Mouse (Mus musculus) 3T3-L1 (cell line): Measurements from ENCODE around the gene Rnf220.

Experiments used
- DNase-seq: peaks from one replicate; pipeline ENCODE4 v3.0.0-alpha.2; 2015; ENCODE audit warnings: low read depth, low spot score

Rnf220 gene

DNA sequence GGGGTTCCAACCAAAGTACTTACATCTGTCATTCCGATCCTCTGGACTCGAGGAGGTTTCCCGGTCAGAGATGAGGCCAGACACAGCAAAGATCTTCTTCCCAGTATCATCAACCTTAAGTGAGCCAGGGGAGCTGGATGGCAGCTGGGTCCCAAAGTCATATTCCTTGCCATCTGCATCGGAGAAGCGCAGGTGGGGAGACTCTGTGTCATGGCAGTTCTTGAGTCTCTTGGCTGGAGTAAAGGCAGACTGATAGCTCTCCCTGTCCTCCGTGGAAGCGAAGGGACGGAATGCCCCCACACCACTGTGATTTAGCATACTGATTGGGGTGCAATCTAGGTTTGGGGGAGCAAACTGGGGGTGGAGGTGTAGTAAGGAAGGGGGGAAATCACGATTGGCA is 7.3 kb downstream of the Rnf220 start:
- no peak for DNase-seq

GRCm38 (mm10) chr4:117487471-117487870 is 9.4 kb downstream of the Rnf220 start:
- no peak for DNase-seq

DNA sequence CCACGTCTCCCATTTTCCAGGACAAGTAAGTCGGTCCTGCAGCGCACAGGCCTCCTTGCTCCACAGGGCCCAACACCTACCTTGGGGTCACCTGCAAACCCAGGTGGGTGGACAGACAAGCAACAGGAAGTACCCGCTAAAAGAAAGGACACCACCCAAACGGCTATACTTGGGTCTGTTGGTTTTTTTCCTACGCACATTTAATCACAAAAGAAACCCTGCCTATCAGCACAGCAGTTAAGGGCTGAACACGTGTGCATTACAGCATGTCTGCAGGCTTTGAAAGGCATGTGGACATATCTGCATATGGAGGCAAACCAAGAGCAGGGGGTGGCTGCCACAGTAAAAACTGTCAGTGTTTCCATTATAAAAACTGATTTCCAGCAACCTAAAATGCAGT is 10.7 kb downstream of the Rnf220 start:
- no peak for DNase-seq

DNA sequence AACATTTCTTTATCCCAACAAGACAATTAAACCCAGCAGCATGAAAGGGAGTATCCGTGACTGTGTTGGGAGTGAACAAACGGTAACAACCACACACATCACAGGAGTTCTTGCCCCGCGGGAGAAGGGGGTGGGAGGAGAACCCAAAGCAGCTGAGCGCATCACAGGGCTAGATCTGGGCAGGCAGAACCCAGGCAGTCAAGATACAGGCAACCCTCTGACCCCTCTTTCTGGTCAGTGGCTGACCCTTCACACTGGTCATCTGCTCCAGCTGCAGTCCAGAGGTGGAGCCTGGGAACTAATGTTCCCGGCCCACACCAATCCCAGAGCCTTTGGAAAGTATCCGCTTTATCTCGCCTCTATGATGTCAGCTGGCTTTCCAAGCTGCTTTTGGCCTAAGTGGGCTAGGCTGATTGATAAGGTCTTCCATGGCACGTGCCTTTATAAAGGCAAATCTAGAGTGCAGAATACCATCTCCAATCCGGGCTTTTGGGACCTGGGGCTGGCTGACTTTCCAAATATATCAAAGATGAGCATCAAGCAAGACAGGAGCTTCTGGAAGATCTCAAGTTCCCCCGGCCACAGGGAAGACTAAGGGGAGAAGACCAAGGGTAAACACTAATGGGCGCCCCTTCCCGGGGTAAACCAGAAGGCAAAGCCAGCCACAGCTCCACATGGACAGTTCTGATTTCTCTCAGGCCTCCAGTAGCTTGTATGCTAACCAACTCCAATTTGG is 11.6 kb downstream of the Rnf220 start:
- no peak for DNase-seq

DNA sequence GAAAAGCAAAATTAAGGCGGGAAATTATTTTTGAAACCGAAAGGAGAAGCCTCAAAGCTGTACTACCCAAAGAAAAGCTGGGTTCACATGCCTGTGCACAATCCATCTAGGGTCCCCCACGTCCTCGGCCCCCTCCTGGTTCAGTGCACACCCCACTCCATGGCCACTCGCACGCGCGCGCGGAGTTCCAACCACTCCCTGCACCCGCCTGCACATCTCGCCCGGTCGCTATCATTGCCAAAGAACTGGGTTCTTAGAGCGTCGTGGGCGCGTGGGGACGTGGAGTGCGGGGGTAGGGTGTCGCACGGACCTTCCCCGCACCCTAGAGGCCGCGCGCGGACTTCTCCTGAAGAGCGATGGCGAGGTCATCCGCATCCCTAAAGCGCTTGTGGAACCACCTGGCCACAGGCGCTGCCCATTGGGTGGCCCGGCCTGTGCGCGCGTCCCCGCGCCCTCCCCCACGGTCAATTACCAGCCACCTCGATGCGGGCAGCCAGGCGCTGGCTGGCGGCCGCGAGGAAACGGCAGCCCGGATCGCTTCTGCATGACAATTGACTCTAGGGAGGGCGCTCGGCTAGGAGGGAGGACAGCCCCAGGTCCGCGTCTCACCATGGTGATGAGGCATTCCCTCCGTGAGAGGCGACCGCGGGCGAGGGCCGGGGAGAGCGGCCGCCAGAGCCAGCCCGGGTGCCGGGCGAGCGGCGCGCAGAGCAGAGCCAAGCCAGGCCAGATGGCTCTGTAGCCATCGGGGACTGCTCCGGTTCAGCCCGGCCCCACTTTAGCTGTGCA is 12.4 kb downstream of the Rnf220 start:
- no peak for DNase-seq

GRCm38 (mm10) chr4:117483931-117484255 is 13.0 kb downstream of the Rnf220 start:
- DNase-seq, result peak; percentile 65

GRCm38 (mm10) chr4:117482103-117482502 is 14.7 kb downstream of the Rnf220 start:
- no peak for DNase-seq

DNA sequence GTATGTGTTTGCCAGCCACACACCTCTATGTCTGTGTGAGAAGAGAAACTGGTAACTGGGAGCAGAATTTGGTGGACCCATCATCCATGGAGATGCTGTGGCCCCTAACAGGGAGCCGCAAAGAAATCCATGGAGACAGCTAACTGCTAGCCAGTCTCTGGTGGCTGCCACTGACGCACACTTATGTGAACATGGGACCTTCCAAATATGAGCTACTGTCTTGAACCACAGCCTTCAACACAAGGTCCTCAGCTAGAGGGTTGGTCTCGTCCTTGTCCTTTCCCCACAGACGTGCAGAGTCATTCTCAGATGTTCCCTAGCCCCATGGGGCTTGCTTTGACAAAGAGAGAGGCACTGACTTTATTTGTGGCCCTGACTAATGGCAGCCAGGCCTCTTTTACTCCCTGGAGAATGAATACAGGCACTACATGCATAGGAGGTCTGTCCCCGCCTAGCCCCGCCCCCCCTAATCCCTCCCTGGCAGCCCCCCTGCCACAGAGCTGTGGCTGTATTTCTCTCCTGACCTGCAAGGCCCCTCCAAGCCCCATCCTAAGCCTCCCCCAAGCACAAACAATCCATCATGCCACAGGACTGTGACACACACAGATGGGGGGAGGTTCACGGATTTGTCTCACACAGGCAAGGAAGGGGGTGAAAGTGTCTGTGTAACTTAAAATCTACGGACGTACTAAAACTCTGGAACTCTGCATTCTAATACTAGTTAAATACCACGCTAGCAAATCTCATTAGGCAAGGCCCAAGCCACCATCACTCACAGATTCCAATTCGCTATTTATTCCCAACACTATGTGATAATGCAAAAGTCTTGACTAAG is 16.0 kb downstream of the Rnf220 start:
- no peak for DNase-seq

DNA sequence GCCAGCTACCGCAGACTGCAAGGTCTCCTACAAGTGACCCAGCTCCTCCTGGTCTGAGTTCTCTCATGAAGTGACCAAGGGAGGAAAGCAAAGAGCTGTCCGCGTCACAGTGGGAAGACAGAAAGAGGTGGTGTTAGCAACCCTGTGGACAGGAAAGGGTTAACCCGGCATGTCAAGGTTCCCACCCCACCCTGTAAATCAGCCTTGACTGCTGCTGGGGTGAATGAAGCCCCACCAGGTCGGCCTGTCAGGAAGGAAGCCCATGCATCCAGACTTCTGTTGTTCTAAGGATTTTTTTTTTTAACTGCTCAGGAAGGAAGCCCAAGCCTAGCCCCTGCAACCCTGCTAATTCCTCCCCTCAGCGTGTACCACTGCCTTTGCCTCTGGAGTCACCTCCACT is 16.9 kb downstream of the Rnf220 start:
- DNase-seq, result no peak

DNA sequence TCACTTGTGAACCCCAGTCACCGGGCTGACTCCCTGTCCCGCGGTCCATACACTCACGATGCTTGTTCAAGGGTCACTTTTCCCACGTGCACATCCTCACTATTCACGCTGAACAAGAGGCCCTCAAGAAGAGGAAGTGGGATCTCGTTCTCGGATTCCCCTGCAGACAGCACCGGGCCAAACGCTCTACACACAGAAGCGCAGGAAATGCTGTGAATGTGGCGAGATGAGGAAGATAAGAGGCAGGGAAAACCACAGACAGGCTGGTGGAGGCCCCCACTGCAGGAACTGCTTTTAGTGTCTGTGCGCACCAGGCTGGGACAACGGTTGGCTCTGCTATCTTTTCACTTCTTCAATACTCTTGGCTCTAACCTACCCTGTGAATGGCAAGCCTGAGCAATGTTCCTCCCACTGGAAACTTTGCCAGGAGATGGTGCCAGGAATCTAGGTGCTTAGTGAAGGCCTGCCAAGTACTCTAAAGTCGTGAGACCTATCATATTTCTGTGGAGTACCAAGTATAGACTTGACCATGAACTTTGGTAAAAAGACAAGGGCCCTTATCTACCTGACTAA is 18.7 kb downstream of the Rnf220 start:
- no peak for DNase-seq

GRCm38 (mm10) chr4:117477401-117477800 is 19.5 kb downstream of the Rnf220 start:
- DNase-seq, result peak; percentile 9

DNA sequence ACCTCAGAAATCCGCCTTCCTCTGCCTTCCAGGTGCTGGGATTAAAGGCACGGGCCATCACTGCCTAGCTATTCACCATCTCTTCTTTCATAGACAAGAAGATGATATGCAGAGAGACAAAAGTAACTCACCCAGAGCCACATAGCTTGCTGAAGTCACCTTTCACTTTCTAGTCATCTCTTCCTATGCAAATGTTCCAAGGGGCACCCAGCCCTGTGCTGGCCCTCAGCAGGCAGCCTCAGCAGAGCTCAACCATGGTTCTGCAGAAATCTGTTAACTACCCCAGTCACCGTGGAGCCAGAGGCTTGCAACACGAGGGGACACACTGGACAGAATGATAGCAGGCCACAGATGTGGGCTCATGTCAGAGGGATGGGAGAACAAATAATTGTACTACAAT is 20.1 kb downstream of the Rnf220 start:
- no peak for DNase-seq

- DNase-seq, result no peak
Observed at GRCm38 (mm10) chr4:117476355-117476754, 20.5 kb downstream of the Rnf220 start.

DNA sequence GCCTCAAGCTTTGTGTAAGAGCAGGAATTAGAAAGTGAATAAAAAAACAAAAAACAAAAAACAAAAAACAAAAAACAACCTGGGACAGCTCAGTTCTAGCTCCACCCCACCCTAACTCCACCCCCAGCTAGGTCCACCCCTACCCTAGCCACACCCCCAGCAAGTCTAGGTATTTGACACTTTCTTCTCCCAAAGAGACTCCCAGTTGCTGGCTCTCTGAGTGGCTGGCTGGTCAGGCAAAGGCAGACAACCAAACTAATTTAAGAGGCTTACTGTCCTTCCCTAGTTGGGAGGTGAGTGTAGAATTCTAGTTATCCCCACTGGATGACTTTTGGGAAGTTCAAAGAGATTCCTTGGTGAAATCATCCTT is 22.9 kb downstream of the Rnf220 start:
- DNase-seq, result no peak

GRCm38 (mm10) chr4:117473291-117473984 is 23.4 kb downstream of the Rnf220 start:
- DNase-seq, result no peak

- DNase-seq, result peak; percentile 72
Observed at GRCm38 (mm10) chr4:117469471-117469870, 27.4 kb downstream of the Rnf220 start.

DNA sequence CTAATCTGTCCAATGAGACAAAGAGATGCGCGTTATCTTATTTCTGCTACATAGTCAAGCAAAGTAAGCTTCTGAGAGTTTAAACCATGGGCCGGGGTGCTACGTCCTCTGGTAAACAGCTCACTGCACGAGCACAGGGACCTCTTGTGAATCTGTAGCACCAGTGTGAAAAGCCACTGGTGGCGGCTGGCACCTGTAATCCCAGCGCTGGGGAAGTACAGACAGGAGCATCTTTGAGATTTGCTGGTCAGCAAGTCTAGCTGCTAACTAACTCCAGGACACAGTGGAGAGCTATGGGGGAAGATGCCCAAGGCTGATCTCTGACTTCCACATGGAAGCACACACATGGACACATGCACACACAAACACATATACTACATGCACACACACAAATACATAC is 28.9 kb downstream of the Rnf220 start:
- no peak for DNase-seq

GRCm38 (mm10) chr4:117449151-117449550 is 47.7 kb downstream of the Rnf220 start:
- DNase-seq, result no peak

GRCm38 (mm10) chr4:117447926-117448325 is 48.9 kb downstream of the Rnf220 start:
- DNase-seq, result no peak

DNA sequence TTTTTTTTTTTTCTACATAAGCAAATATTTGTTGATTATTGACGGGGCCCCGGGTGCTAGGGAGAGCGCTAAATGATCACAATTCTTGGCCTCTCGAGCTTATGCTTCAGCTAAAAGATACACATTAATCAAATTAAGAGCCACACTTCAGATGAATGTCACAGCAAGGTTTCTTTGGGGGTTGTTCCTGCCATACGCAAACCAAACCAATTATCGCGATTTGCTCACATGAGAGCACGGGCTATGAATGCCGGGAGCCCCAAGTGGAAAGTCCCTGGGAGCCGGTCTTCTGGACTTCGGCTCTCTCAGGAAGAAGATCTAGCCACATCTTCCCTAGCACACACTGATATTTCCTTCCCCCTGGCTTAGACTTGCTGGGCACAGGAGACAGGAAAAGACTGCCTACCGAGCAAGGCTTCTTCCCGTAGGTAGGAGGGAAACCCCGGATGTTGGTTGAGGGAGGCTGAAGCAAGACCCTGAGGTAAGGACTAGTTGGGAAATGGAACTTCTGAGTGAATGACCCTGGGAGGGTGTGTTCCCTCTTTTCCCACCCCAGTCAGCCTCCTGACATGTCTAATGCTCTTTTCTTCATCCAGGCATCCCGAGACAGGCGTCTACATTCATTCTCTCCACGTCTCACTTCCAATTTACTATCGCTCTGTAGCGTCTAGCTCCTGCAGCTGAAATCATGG is 51.2 kb downstream of the Rnf220 start:
- no peak for DNase-seq

DNA sequence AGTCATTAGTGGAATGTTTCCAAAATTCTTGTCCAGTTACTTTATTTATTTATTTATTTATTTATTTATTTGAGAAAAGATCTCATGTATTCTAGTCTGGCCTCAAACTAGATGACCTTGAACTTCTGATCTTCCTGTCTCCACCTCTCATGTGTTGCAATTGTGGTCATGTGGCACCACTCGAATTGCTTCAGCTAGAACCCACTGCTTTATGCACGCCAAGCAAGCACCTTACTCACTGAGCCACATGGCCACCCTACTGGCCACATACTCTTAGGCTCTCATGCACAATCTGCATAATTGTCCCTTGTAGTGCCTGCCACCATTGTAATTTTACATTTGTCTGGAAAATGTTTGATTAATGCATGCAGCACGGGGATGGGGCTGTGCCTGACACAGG is 57.9 kb downstream of the Rnf220 start:
- DNase-seq, result no peak
